Mouse (Mus musculus) midbrain, embryonic 10.5 days (tissue): ENCODE measurements around the gene Clcnka. TPM values are rescaled to one million over a fixed set of nuclear protein-coding genes. Genes with fewer than 3 reads are reported as not detected.
A peak's percentile ranks its signal among the peaks of the same experiment; 100 is the strongest.

Experiments used
- DNase-seq: peaks from one replicate; pipeline ENCODE4 v3.0.0-alpha.2; 2017; ENCODE audit warnings: low spot score
- H3K27ac ChIP-seq: fragments of 300-500 bp; sonication (generic); replicated peaks from 2 replicates; pipeline ENCODE4 v1.5.1; 2016; ENCODE audit warnings: mild to moderate bottlenecking
- H3K27me3 ChIP-seq: fragments of 300-500 bp; sonication (generic); 2 replicates; pipeline ENCODE4 v1.6.1; 2016; ENCODE audit warnings: low read depth, mild to moderate bottlenecking; ENCODE audit not compliant: poor library complexity, severe bottlenecking
- H3K36me3 ChIP-seq: fragments of 300-500 bp; sonication (generic); 2 replicates; pipeline ENCODE4 v1.6.1; 2016; ENCODE audit warnings: mild to moderate bottlenecking, moderate library complexity
- H3K4me1 ChIP-seq: fragments of 300-500 bp; sonication (generic); 2 replicates; pipeline ENCODE4 v1.6.1; 2016
- H3K4me3 ChIP-seq: fragments of 300-500 bp; sonication (generic); 2 replicates; pipeline ENCODE4 v1.5.1; 2016; ENCODE audit warnings: mild to moderate bottlenecking, moderate library complexity
- H3K9me3 ChIP-seq: fragments of 300-500 bp; sonication (generic); replicated peaks from 2 replicates; pipeline ENCODE4 v1.6.1; 2016; ENCODE audit warnings: mild to moderate bottlenecking
- WGBS: fragments of 180-500 bp; shearing (Covaris S2); methylation state at CpG from one replicate; pipeline ENCODE4 v1.1.7; 2016; 5-methylcytosine and 5-hydroxymethylcytosine counted together
- microRNA-seq: library from miRNA; unstranded; fragments of <30 nt; microRNA quantifications from one replicate; pipeline ENCODE4, GENCODE M21; 2017
- polyA plus RNA-seq: library from polyadenylated mRNA; unstranded; fragments of >200 nt; fragmentation: Nextera tagmentation; extraction: Ambion mirVana; gene quantifications from 2 replicates; pipeline ENCODE4 v1.2.1, GENCODE M21; 2016

The Clcnka gene
- polyA plus RNA-seq, 1 experiment from 2014 or later: not detected

- Histone ChIP-seq H3K9me3 (no peaks in the 10 kb centered on the region), H3K36me3 (no peaks in the 10 kb centered on the region), H3K27ac (peak overlapping the region; percentile 92), H3K4me1 (peaks cover 68% of the 10 kb centered on the region), H3K27me3 (peaks cover 10% of the 10 kb centered on the region; the same call in 1 of the 2 replicates), H3K4me3 (peak overlapping the region; percentile 23)
- WGBS: 44% methylated on average over 5 of the region's 5 CpGs
- DNase-seq: no peak
These were observed 63.8 kb downstream of the Clcnka start for GRCm38 (mm10) chr4:141334695-141335094.

Small RNAs within 50 kb of the gene (microRNA-seq; reads per million reads assigned to microRNA genes)
- gene Gm25690: not detected

Other genes with a start within 250 kb of the Clcnka start
- 7.4 and 7.5 TPM in 2 replicates for gene Rsg1, start 184.8 kb downstream of the Clcnka start, polyA plus RNA-seq
- gene Arhgef19, start 159.2 kb downstream of the Clcnka start, polyA plus RNA-seq: 0.64 and 1.4 TPM in 2 replicates
- gene Epha2, start 97.5 kb downstream of the Clcnka start, polyA plus RNA-seq: 3.6 and 3.7 TPM in 2 replicates
- gene Fam131c, start 30.5 kb downstream of the Clcnka start, polyA plus RNA-seq: 0.70 and 1.2 TPM in 2 replicates
- not detected in 2 replicates for gene Clcnkb, start 17.3 kb upstream of the Clcnka start, polyA plus RNA-seq
- gene Hspb7, start 22.1 kb upstream of the Clcnka start, polyA plus RNA-seq: not detected in 2 replicates
- gene Srarp, start 37.4 kb upstream of the Clcnka start, polyA plus RNA-seq: not detected in 2 replicates
- gene Zbtb17, start 45.9 kb upstream of the Clcnka start, polyA plus RNA-seq: 55.1 and 61.5 TPM in 2 replicates
- 12.3 and 14.8 TPM in 2 replicates for gene Spen, start 139.9 kb upstream of the Clcnka start, polyA plus RNA-seq
- 24.5 and 27.5 TPM in 2 replicates for gene Fblim1, start 207.4 kb upstream of the Clcnka start, polyA plus RNA-seq
- gene Tmem82, start 219.9 kb upstream of the Clcnka start, polyA plus RNA-seq: 0.98 and 1.3 TPM in 2 replicates
- gene Slc25a34, start 225.1 kb upstream of the Clcnka start, polyA plus RNA-seq: 0.05 TPM in 1 of 2 replicates, not detected in the other